Mouse (Mus musculus): ENCODE data around the gene Rnf220.

GRCm38 (mm10) chr4:117436995-117437660 is 59.7 kb downstream of the Rnf220 start:
- TF ChIP-seq CTCF (IDR thresholded peaks at IDR 0.05; ENCODE audit: extremely low read depth, insufficient read length, insufficient replicate concordance, low read depth, low read length) (no peak), POLR2A (IDR thresholded peaks at IDR 0.05; ENCODE audit: low read depth, low read length) (no peak)

Measured in small intestine, adult 2 months (tissue).